ENCODE assay signal across 8 mouse cellular contexts in the genomic region with DNA sequence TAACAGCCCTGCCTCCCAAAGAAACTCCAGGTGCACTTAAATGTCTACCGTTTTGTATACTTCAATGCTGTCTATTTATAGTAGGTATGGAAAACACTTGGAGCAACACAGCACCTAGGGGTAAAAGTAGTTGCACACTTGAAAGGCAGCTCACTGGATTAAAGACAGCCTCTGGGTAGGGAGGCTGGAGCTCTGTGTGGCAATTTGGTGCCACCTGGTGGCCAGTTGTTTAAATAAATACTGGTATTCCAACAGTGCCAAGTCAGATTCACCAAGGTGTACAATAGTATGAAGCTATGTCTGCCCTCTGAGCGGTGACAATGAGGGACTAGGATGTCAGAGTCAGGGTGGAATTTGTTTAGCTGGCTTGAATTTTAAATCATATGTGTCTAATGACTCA. TPM values are rescaled to one million over a fixed set of nuclear protein-coding genes. Genes with fewer than 3 reads are reported as not detected.
DNase-seq lines count a peak whose midpoint lies in the region; ATAC-seq lines count a peak whose summit lies in the region.

No protein-coding gene starts in this region.

- no peak overlapping the region for H3K27ac ChIP-seq in limb, embryonic 13.5 days
- no peak overlapping the region for H3K27ac ChIP-seq in neural tube, embryonic 11.5 days (ENCODE audit: low read depth, low read length)
- no peak overlapping the region for H3K27ac ChIP-seq in stomach, embryonic 16.5 days (ENCODE audit: low read length)

- H3K9ac ChIP-seq in limb, embryonic 13.5 days, result no peak overlapping the region
- no peak overlapping the region for H3K9ac ChIP-seq in neural tube, embryonic 11.5 days (ENCODE audit: low read length)
- no peak overlapping the region for H3K9ac ChIP-seq in stomach, embryonic 16.5 days (ENCODE audit: low read length)

- DNase-seq in A20 (ENCODE audit: low read depth, low spot score), result peak; percentile 74
- DNase-seq in adrenal gland, adult 8-10 months, result peak; percentile 43
- DNase-seq in embryo, embryonic 11.5 days (ENCODE audit: low read depth, low spot score), result peak; percentile 78
- DNase-seq in heart, adult 8-10 months (ENCODE audit: low spot score), result peak; percentile 83
- peak; percentile 89 for DNase-seq in kidney, adult 9 months
- peak; percentile 78 for DNase-seq in neural tube, embryonic 11.5 days (ENCODE audit: low spot score)

- H3K9me3 ChIP-seq in limb, embryonic 13.5 days, result no peaks in the 10 kb centered on the region
- no peaks in the 10 kb centered on the region for H3K9me3 ChIP-seq in neural tube, embryonic 11.5 days (ENCODE audit: control insufficient read depth, low read length)
- H3K9me3 ChIP-seq in stomach, embryonic 16.5 days (replicated peaks; ENCODE audit: control insufficient read depth, low read length), result no peaks in the 10 kb centered on the region

- H3K4me3 ChIP-seq in limb, embryonic 13.5 days, result no peak overlapping the region
- H3K4me3 ChIP-seq in neural tube, embryonic 11.5 days (ENCODE audit: low read depth, low read length), result no peak overlapping the region
- H3K4me3 ChIP-seq in stomach, embryonic 16.5 days (replicated peaks; ENCODE audit: low read length), result no peak overlapping the region

- H3K4me2 ChIP-seq in limb, embryonic 13.5 days (replicated peaks), result no peak overlapping the region
- no peak overlapping the region for H3K4me2 ChIP-seq in neural tube, embryonic 11.5 days (ENCODE audit: low read depth)
- H3K4me2 ChIP-seq in stomach, embryonic 16.5 days (ENCODE audit: low read depth, low read length), result no peak overlapping the region

- peaks cover 20% of the 10 kb centered on the region for H3K4me1 ChIP-seq in limb, embryonic 13.5 days
- no peaks in the 10 kb centered on the region for H3K4me1 ChIP-seq in neural tube, embryonic 11.5 days (ENCODE audit: control insufficient read depth, insufficient read depth, low read length)
- H3K4me1 ChIP-seq in stomach, embryonic 16.5 days (ENCODE audit: control insufficient read depth, insufficient read depth, low read length), result peaks cover 12% of the 10 kb centered on the region

- ATAC-seq in limb, embryonic 13.5 days (ENCODE audit: low FRiP score, low read depth), result peak; percentile 54; the same call in 1 of the 2 replicates
- ATAC-seq in neural tube, embryonic 11.5 days (ENCODE audit: insufficient read depth, low FRiP score, low TSS enrichment), result no peak
- ATAC-seq in stomach, embryonic 16.5 days (ENCODE audit: insufficient read depth, low FRiP score), result peak; percentile 49; the same call in 1 of the 2 replicates

- no peaks in the 10 kb centered on the region for H3K27me3 ChIP-seq in limb, embryonic 13.5 days
- no peaks in the 10 kb centered on the region for H3K27me3 ChIP-seq in neural tube, embryonic 11.5 days (ENCODE audit: control insufficient read depth, insufficient read depth, low read length)
- H3K27me3 ChIP-seq in stomach, embryonic 16.5 days (ENCODE audit: control insufficient read depth, insufficient read depth, low read length), result no peaks in the 10 kb centered on the region

- WGBS in limb, embryonic 13.5 days, result 38% methylated on average over 2 of the region's 2 CpGs
- 29% methylated on average over 2 of the region's 2 CpGs for WGBS in neural tube, embryonic 11.5 days
- WGBS in stomach, embryonic 16.5 days, result 17% methylated on average over 2 of the region's 2 CpGs

- H3K36me3 ChIP-seq in limb, embryonic 13.5 days, result no peaks in the 10 kb centered on the region
- no peaks in the 10 kb centered on the region for H3K36me3 ChIP-seq in neural tube, embryonic 11.5 days (ENCODE audit: control insufficient read depth, insufficient read depth, low read length)
- no peaks in the 10 kb centered on the region for H3K36me3 ChIP-seq in stomach, embryonic 16.5 days (ENCODE audit: control insufficient read depth, insufficient read depth, low read length)

RNA-seq across cellular contexts. Expression of a gene that starts 22.2 kb away (rescaled TPM):
- total RNA-seq in adrenal gland, adult 8-10 months (2022), result 10 to 100 TPM in 1 of 4 experiments, 1 to 10 TPM in 3; 4.2 to 12.7 (median 8.0) TPM
- total RNA-seq in heart, adult 8-10 months (2022), result 1 to 10 TPM; 6.2 to 7.0 (median 6.4) TPM
- polyA plus RNA-seq in limb, embryonic 13.5 days (2015; fragmentation: Nextera tagmentation; extraction: Ambion mirVana), result 4.3 and 5.1 TPM in 2 replicates
- 14.6 and 16.9 TPM in 2 replicates for polyA plus RNA-seq in neural tube, embryonic 11.5 days (2014; fragmentation: Nextera tagmentation; extraction: Ambion mirVana)
- polyA plus RNA-seq in stomach, embryonic 16.5 days (2015; fragmentation: Nextera tagmentation; extraction: Ambion mirVana), result 7.9 and 8.0 TPM in 2 replicates
